Comparison of ENCODE assay signal across 14 mouse cellular contexts in genomic region chr16:88635142-88635541, GRCm38 (mm10). TPM values are rescaled to one million over a fixed set of nuclear protein-coding genes. Genes with fewer than 3 reads are reported as not detected.
A peak's percentile ranks its signal among the peaks of the same experiment; 100 is the strongest.
DNase-seq lines count a peak whose midpoint lies in the region; ATAC-seq and TF ChIP-seq lines count a peak whose summit lies in the region.
"Had no signal": no experiment of that assay in that cellular context is flagged by ENCODE, and none has a peak within 500 bp of the region (broad histone marks: within the 10 kb centered on the region; RNA-seq: fewer than 3 reads in every experiment).

No protein-coding gene starts in this region.

- TF ChIP-seq CTCF in lung, adult 2 months (IDR thresholded peaks at IDR 0.05; ENCODE audit: insufficient read depth, low read length), result no peak
- no peak for TF ChIP-seq CTCF in hindbrain, postnatal 0 days (IDR thresholded peaks at IDR 0.05; ENCODE audit: low read depth)

- no peaks in the 10 kb centered on the region for H3K9me3 ChIP-seq in heart, embryonic 15.5 days (replicated peaks)
- H3K9me3 ChIP-seq in hindbrain, postnatal 0 days (ENCODE audit: low read length), result no peaks in the 10 kb centered on the region
- H3K9me3 ChIP-seq: liver, embryonic 15.5 days; midbrain, embryonic 13.5 days had no signal

- no peaks in the 10 kb centered on the region for H3K36me3 ChIP-seq in heart, embryonic 15.5 days
- H3K36me3 ChIP-seq in hindbrain, postnatal 0 days (ENCODE audit: insufficient read depth, low read length), result no peaks in the 10 kb centered on the region
- H3K36me3 ChIP-seq: liver, embryonic 15.5 days; midbrain, embryonic 13.5 days had no signal

- WGBS in heart, embryonic 15.5 days, result 34% methylated on average over 4 of the region's 4 CpGs
- 23% methylated on average over 4 of the region's 4 CpGs for WGBS in lung, adult 2 months
- 42% methylated on average over 4 of the region's 4 CpGs for WGBS in hindbrain, postnatal 0 days

- H3K4me1 ChIP-seq in heart, embryonic 15.5 days (replicated peaks), result peaks cover 4% of the 10 kb centered on the region
- H3K4me1 ChIP-seq in lung, adult 2 months (ENCODE audit: control insufficient read depth, insufficient read depth, low read length), result no peaks in the 10 kb centered on the region
- no peaks in the 10 kb centered on the region for H3K4me1 ChIP-seq in hindbrain, postnatal 0 days (ENCODE audit: insufficient read depth, low read length)
- H3K4me1 ChIP-seq: liver, embryonic 15.5 days; midbrain, embryonic 13.5 days had no signal

- no peak overlapping the region for H3K4me2 ChIP-seq in heart, embryonic 15.5 days
- no peak overlapping the region for H3K4me2 ChIP-seq in hindbrain, postnatal 0 days (ENCODE audit: low read depth, low read length)
- H3K4me2 ChIP-seq: liver, embryonic 15.5 days; midbrain, embryonic 13.5 days had no signal

- TF ChIP-seq POLR2A in lung, adult 2 months (IDR thresholded peaks at IDR 0.05; ENCODE audit: borderline replicate concordance, extremely low read depth, low read depth, low read length), result no peak

- H3K27ac ChIP-seq in heart, embryonic 15.5 days, result no peak overlapping the region
- no peak overlapping the region for H3K27ac ChIP-seq in hindbrain, postnatal 0 days
- H3K27ac ChIP-seq: heart, adult 2 months; liver, embryonic 15.5 days; midbrain, embryonic 13.5 days had no signal

- intact Hi-C loops in heart, postnatal 36 days (cut with DNase I), result no loop called here

- no peak overlapping the region for H3K4me3 ChIP-seq in heart, embryonic 15.5 days
- H3K4me3 ChIP-seq in lung, adult 2 months (replicated peaks; ENCODE audit: extremely low read depth, low read depth, low read length), result no peak overlapping the region
- H3K4me3 ChIP-seq in hindbrain, postnatal 0 days (ENCODE audit: low read length), result no peak overlapping the region
- H3K4me3 ChIP-seq: heart, adult 2 months; liver, embryonic 15.5 days; midbrain, embryonic 13.5 days had no signal

- no peak overlapping the region for H3K9ac ChIP-seq in heart, embryonic 15.5 days
- H3K9ac ChIP-seq in hindbrain, postnatal 0 days (replicated peaks; ENCODE audit: low read length), result no peak overlapping the region
- H3K9ac ChIP-seq: liver, embryonic 15.5 days; midbrain, embryonic 13.5 days had no signal

- H3K27me3 ChIP-seq in heart, embryonic 15.5 days, result no peaks in the 10 kb centered on the region
- H3K27me3 ChIP-seq in hindbrain, postnatal 0 days (ENCODE audit: insufficient read depth, low read length), result no peaks in the 10 kb centered on the region
- H3K27me3 ChIP-seq: liver, embryonic 15.5 days; midbrain, embryonic 13.5 days had no signal

- no peak for DNase-seq in heart, postnatal 36 days
- DNase-seq in lung, postnatal 10 days, result peak; percentile 7
- DNase-seq in lung, adult 2 months, result no peak
- peak; percentile 11 for DNase-seq in embryo, embryonic 10 days (ENCODE audit: low spot score)
- peak; percentile 42 for DNase-seq in hindbrain, postnatal 0 days (ENCODE audit: low spot score)
- DNase-seq in layer of hippocampus, postnatal 36 days, result no peak

- peak; percentile 66; the same call in 1 of the 2 replicates for ATAC-seq in heart, embryonic 15.5 days (replicated peaks; ENCODE audit: insufficient number of reproducible peaks, insufficient read depth, low FRiP score, low read depth)
- ATAC-seq in hindbrain, postnatal 0 days, result 0 out of 2 replicates have a peak, but pooled peaks have one; percentile 40
- ATAC-seq: midbrain, embryonic 13.5 days had no signal

RNA-seq across cellular contexts. Expression of gene 2310079G19Rik, which starts 7.7 kb away (rescaled TPM):
- not detected in 2 replicates for polyA plus RNA-seq in heart, embryonic 15.5 days (2015; fragmentation: Nextera tagmentation; extraction: Ambion mirVana)
- not detected for total RNA-seq in heart, postnatal 36 days (2021)
- polyA plus RNA-seq in lung, adult 2 months (2012; rRNA removed), result 0.32 TPM in 1 of 2 replicates, not detected in the other
- not detected in 2 replicates for total RNA-seq in hindbrain, postnatal 0 days (2014; rRNA removed)
- not detected in 2 replicates for polyA plus RNA-seq in hindbrain, postnatal 0 days (2015; fragmentation: Nextera tagmentation; extraction: Ambion mirVana)
- total RNA-seq in layer of hippocampus, postnatal 36 days (2021), result not detected
- total RNA-seq: heart, adult 2 months; left cerebral cortex, postnatal 14 days had no signal
- polyA plus RNA-seq: embryonic facial prominence, embryonic 11.5 days; frontal cortex, adult 2 months; heart, adult 2 months; liver, embryonic 15.5 days; midbrain, embryonic 13.5 days; testis, adult 2 months had no signal

RNA-seq across cellular contexts. Expression of gene Krtap26-1, which starts 12.5 kb away (rescaled TPM):
- polyA plus RNA-seq in heart, embryonic 15.5 days (2015; fragmentation: Nextera tagmentation; extraction: Ambion mirVana), result not detected in 2 replicates
- not detected for total RNA-seq in heart, postnatal 36 days (2021)
- not detected in 2 replicates for polyA plus RNA-seq in lung, adult 2 months (2012; rRNA removed)
- total RNA-seq in hindbrain, postnatal 0 days (2014; rRNA removed), result not detected in 2 replicates
- polyA plus RNA-seq in hindbrain, postnatal 0 days (2015; fragmentation: Nextera tagmentation; extraction: Ambion mirVana), result not detected in 2 replicates
- total RNA-seq in layer of hippocampus, postnatal 36 days (2021), result not detected
- total RNA-seq: heart, adult 2 months; left cerebral cortex, postnatal 14 days had no signal
- polyA plus RNA-seq: embryonic facial prominence, embryonic 11.5 days; frontal cortex, adult 2 months; heart, adult 2 months; liver, embryonic 15.5 days; midbrain, embryonic 13.5 days; testis, adult 2 months had no signal

RNA-seq across cellular contexts. Expression of gene Krtap24-1, which starts 23.1 kb away (rescaled TPM):
- not detected in 2 replicates for polyA plus RNA-seq in heart, embryonic 15.5 days (2015; fragmentation: Nextera tagmentation; extraction: Ambion mirVana)
- not detected for total RNA-seq in heart, postnatal 36 days (2021)
- polyA plus RNA-seq in lung, adult 2 months (2012; rRNA removed), result not detected in 2 replicates
- total RNA-seq in hindbrain, postnatal 0 days (2014; rRNA removed), result not detected in 2 replicates
- polyA plus RNA-seq in hindbrain, postnatal 0 days (2015; fragmentation: Nextera tagmentation; extraction: Ambion mirVana), result not detected in 2 replicates
- total RNA-seq in layer of hippocampus, postnatal 36 days (2021), result not detected
- total RNA-seq: heart, adult 2 months; left cerebral cortex, postnatal 14 days had no signal
- polyA plus RNA-seq: embryonic facial prominence, embryonic 11.5 days; frontal cortex, adult 2 months; heart, adult 2 months; liver, embryonic 15.5 days; midbrain, embryonic 13.5 days had no signal

RNA-seq across cellular contexts. Expression of gene Krtap27-1, which starts 36.3 kb away (rescaled TPM):
- not detected in 2 replicates for polyA plus RNA-seq in heart, embryonic 15.5 days (2015; fragmentation: Nextera tagmentation; extraction: Ambion mirVana)
- total RNA-seq in heart, postnatal 36 days (2021), result not detected
- polyA plus RNA-seq in lung, adult 2 months (2012; rRNA removed), result not detected in 2 replicates
- total RNA-seq in hindbrain, postnatal 0 days (2014; rRNA removed), result not detected in 2 replicates
- not detected in 2 replicates for polyA plus RNA-seq in hindbrain, postnatal 0 days (2015; fragmentation: Nextera tagmentation; extraction: Ambion mirVana)
- not detected for total RNA-seq in layer of hippocampus, postnatal 36 days (2021)
- total RNA-seq: heart, adult 2 months; left cerebral cortex, postnatal 14 days had no signal
- polyA plus RNA-seq: embryonic facial prominence, embryonic 11.5 days; frontal cortex, adult 2 months; heart, adult 2 months; liver, embryonic 15.5 days; midbrain, embryonic 13.5 days; testis, adult 2 months had no signal

Comparison
In these comparisons a context has a peak if more than half of its experiments do, and no peak if none do; other contexts are left out.
1. DNase-seq: peak in lung, postnatal 10 days (single experiment), embryo, embryonic 10 days (single experiment) and hindbrain, postnatal 0 days (single experiment); none in heart, postnatal 36 days (0 of 2), lung, adult 2 months (single experiment) and layer of hippocampus, postnatal 36 days (0 of 2).